Mouse (Mus musculus) heart, embryonic 14.5 days (tissue): ENCODE data around the gene Plekhh1. TPM values are rescaled to one million over a fixed set of nuclear protein-coding genes. Genes with fewer than 3 reads are reported as not detected.
A peak's percentile ranks its signal among the peaks of the same experiment; 100 is the strongest.

Source experiments
- ATAC-seq: fragments of 200-750 bp; cut with Nextera tagmentation; 2 replicates; pipeline ENCODE4 v1.8.0; 2017; ENCODE audit warnings: low read depth, moderate TSS enrichment; ENCODE audit not compliant: insufficient number of reproducible peaks, insufficient read depth, low FRiP score
- H3K27ac ChIP-seq, 2 experiments: fragments of 200-500 bp in 1 of 2; fragments of 300-500 bp in 1 of 2; sonication (generic) in 1 of 2; replicated peaks in 1 of 2; 2 replicates each; pipeline ENCODE4 v1.5.1; 2012 to 2014; ENCODE audit warnings: low read depth in 2 of 2, low read length in 2 of 2, control low read depth in 1 of 2, mild to moderate bottlenecking in 1 of 2, mixed read lengths in 1 of 2; ENCODE audit not compliant: control insufficient read depth in 1 of 2, insufficient read depth in 1 of 2
- H3K27me3 ChIP-seq: fragments of 300-500 bp; sonication (generic); 2 replicates; pipeline ENCODE4 v1.6.1; 2014; ENCODE audit warnings: mild to moderate bottlenecking, low read length, control low read depth; ENCODE audit not compliant: control insufficient read depth, insufficient read depth
- H3K36me3 ChIP-seq: fragments of 300-500 bp; sonication (generic); 2 replicates; pipeline ENCODE4 v1.6.1; 2014; ENCODE audit warnings: mild to moderate bottlenecking, control low read depth, low read length, mixed read lengths; ENCODE audit not compliant: control insufficient read depth, insufficient read depth
- H3K4me1 ChIP-seq, 2 experiments: fragments of 200-500 bp in 1 of 2; fragments of 300-500 bp in 1 of 2; sonication (generic) in 1 of 2; 2 replicates each; pipeline ENCODE4 v1.6.1; 2012 to 2014; ENCODE audit warnings: low read length in 2 of 2, control low read depth in 1 of 2, mixed read lengths in 1 of 2; ENCODE audit not compliant: control insufficient read depth in 2 of 2, insufficient read depth in 2 of 2
- H3K4me2 ChIP-seq: fragments of 300-500 bp; sonication (generic); 2 replicates; pipeline ENCODE4 v1.6.1; 2014; ENCODE audit warnings: mild to moderate bottlenecking, low read length
- H3K4me3 ChIP-seq, 2 experiments: fragments of 200-500 bp in 1 of 2; fragments of 300-500 bp in 1 of 2; sonication (generic) in 1 of 2; 2 replicates each; pipeline ENCODE4 v1.5.1; 2012 to 2014; ENCODE audit warnings: low read length in 2 of 2, mild to moderate bottlenecking in 2 of 2, control low read depth in 1 of 2, low read depth in 1 of 2, moderate library complexity in 1 of 2; ENCODE audit not compliant: control insufficient read depth in 1 of 2, insufficient read depth in 1 of 2
- H3K9ac ChIP-seq: fragments of 300-500 bp; sonication (generic); 2 replicates; pipeline ENCODE4 v1.6.1; 2014; ENCODE audit warnings: mild to moderate bottlenecking, low read length
- H3K9me3 ChIP-seq: fragments of 300-500 bp; sonication (generic); 2 replicates; pipeline ENCODE4 v1.6.1; 2016; ENCODE audit warnings: low read length, control low read depth; ENCODE audit not compliant: control insufficient read depth
- WGBS: fragments of 180-500 bp; shearing (Covaris S2); extraction: QIAGEN DNeasy Blood & Tissue Kit; methylation state at CpG from one replicate; pipeline ENCODE4 v1.1.7; 2014; 5-methylcytosine and 5-hydroxymethylcytosine counted together
- polyA plus RNA-seq: library from polyadenylated mRNA; unstranded; fragments of >200 nt; fragmentation: Nextera tagmentation; extraction: Ambion mirVana; gene quantifications from 2 replicates; pipeline ENCODE4 v1.2.1, GENCODE M21; 2014

Plekhh1 gene
- polyA plus RNA-seq, 1 experiment from 2014 or later, result 2.6 TPM

DNA sequence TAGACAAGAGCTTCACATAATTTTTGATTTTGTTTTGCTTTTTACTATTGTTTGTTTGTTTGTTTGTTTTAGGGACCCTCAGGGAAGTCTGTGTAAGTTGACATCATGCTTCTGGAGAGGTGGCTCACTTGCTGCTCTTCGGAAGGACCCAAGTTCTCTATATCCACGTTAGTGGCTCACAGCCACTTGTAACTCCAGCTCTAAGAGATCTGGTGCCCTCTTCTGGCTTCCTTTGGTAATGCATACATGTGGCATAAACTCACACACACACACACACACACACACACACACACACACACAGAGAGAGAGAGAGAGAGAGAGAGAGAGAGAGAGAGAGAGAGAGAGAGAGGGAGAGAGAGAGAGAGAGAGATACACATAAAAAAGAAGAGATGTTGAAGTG lies 75.6 kb downstream of the Plekhh1 start:
- H3K27ac ChIP-seq, result no peak overlapping the region
- no peaks in the 10 kb centered on the region for H3K36me3 ChIP-seq
- no peak overlapping the region for H3K4me3 ChIP-seq
- H3K9me3 ChIP-seq, result no peaks in the 10 kb centered on the region
- peaks cover 4 to 6% of the 10 kb centered on the region in 2 experiments; a peak in 1 of 4 replicates for H3K4me1 ChIP-seq
- ATAC-seq, result no peak
- H3K27me3 ChIP-seq, result no peaks in the 10 kb centered on the region
- no peak overlapping the region for H3K9ac ChIP-seq
- WGBS, result 65% methylated on average over 2 of the region's 2 CpGs
- H3K4me2 ChIP-seq, result no peak overlapping the region

DNA sequence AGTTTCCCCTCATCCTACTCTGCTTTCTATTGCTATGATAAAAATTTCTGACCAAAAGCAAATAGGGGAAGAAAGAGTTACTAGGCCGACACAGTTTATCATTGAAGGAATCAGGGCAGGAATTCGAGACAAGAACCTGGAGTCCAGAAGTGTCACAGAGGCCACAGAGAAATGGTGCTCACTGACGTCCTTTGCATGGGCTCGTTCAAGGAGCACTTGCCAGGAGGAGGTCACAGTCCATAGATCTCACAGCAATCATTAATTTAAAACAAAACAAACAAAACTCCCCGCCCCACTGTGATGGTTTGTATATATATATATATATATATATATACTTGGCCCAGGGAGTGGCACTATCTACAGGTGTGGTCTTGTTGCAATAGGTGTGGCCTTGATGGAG lies 76.3 kb downstream of the Plekhh1 start:
- peaks cover 4 to 6% of the 10 kb centered on the region in 2 experiments; a peak in 1 of 4 replicates for H3K4me1 ChIP-seq
- WGBS, result 76% methylated on average over 5 of the region's 5 CpGs

GRCm38 (mm10) chr12:79118991-79119390 lies 90.0 kb downstream of the Plekhh1 start:
- Histone ChIP-seq H3K4me1 (no peaks in the 10 kb centered on the region), H3K4me2 (no peak overlapping the region), H3K27me3 (no peaks in the 10 kb centered on the region), H3K27ac (no peak overlapping the region), H3K9me3 (no peaks in the 10 kb centered on the region), H3K9ac (no peak overlapping the region), H3K4me3 (no peak overlapping the region), H3K36me3 (no peaks in the 10 kb centered on the region)
- WGBS, result 80% methylated on average over 4 of the region's 4 CpGs
- no peak for ATAC-seq

More for the DNA sequence above, 76.3 kb downstream of the Plekhh1 start:
- no peaks in the 10 kb centered on the region for H3K27me3 ChIP-seq
- no peak overlapping the region for H3K27ac ChIP-seq
- H3K4me3 ChIP-seq, result no peak overlapping the region
- no peaks in the 10 kb centered on the region for H3K36me3 ChIP-seq
- no peaks in the 10 kb centered on the region for H3K9me3 ChIP-seq
- no peak overlapping the region for H3K9ac ChIP-seq
- H3K4me2 ChIP-seq, result no peak overlapping the region
- ATAC-seq, result no peak

- Histone ChIP-seq H3K27ac (no peak overlapping the region), H3K27me3 (no peaks in the 10 kb centered on the region), H3K36me3 (no peaks in the 10 kb centered on the region), H3K4me3 (no peak overlapping the region), H3K4me1 (no peaks in the 10 kb centered on the region), H3K9me3 (no peaks in the 10 kb centered on the region), H3K9ac (no peak overlapping the region), H3K4me2 (no peak overlapping the region)
- WGBS, result 35% methylated on average over 3 of the region's 3 CpGs
- ATAC-seq, result no peak
Measured at GRCm38 (mm10) chr12:79122820-79123219, 93.9 kb downstream of the Plekhh1 start.

DNA sequence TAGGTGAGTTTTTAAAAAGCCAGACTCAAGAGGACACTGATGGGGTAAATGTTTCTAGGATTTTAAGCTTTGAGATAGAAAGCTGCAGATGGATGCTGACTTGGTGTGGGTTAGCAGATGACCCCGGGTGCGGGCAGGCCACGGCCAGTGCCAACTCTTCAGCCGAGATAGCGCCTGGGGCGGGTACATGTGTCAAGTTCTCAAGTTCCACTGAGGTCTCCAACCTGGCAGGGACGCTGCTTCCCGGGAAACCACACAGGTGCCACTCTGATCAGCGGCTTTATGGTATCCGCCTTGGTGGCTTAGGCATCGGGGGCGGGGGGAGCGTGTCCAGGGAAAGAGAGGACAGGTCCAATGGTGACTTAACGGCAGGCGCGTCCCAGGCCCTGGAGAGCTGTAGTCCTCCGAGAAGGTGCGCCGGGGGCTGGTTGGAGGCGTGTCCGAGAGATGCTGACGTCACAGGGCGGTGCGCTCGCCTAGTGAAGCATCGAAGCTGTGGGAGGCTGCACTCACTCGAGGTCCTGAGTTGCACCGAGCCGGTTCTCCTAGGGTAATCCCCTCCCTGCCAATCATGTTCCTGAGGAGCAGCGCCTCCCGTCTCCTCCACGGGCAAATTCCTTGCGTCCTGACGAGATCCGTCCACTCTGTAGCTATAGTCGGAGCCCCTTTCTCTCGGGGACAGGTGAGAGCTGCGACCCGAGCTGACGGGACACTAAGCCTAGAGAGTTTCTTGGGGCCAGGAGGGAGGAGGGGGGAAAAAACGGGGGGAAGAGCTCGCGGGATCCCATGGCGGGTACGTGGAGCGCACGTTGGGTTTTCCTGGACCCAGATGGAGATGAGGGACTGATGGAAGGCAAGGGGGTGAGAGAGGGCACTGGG lies 101.6 kb downstream of the Plekhh1 start, which contains the start of gene Arg2:
TSS of gene Arg2 (plus strand) at position 479 of the 879 bp plus-strand sequence.
- Histone ChIP-seq H3K9me3 (no peaks in the 10 kb centered on the region), H3K36me3 (no peaks in the 10 kb centered on the region), H3K27me3 (peaks cover 31% of the 10 kb centered on the region), H3K27ac (no peak within 1 kb of the TSS), H3K4me3 (peak within 1 kb of the TSS; percentile 42 to 46), H3K4me2 (peak within 1 kb of the TSS; percentile 85), H3K4me1 (peaks cover 2 to 9% of the 10 kb centered on the region in 2 experiments; a peak in 3 of 4 replicates), H3K9ac (peak within 1 kb of the TSS; percentile 16)
- 1% methylated on average over 47 of the region's 47 CpGs for WGBS
- ATAC-seq, result no peak

Other genes starting within 250 kb of the Plekhh1 start
- 73.9 and 82.8 TPM in 2 replicates for gene Atp6v1d, start 167.5 kb upstream of the Plekhh1 start, polyA plus RNA-seq
- 131 and 139 TPM in 2 replicates for gene Eif2s1, start 167.3 kb upstream of the Plekhh1 start, polyA plus RNA-seq
- 2.1 and 2.5 TPM in 2 replicates for gene Plek2, start 122.2 kb upstream of the Plekhh1 start, polyA plus RNA-seq
- gene Tmem229b, start 21.5 kb upstream of the Plekhh1 start, polyA plus RNA-seq, result 1.8 and 2.2 TPM in 2 replicates
- 14.3 and 14.8 TPM in 2 replicates for gene Pigh, start 60.5 kb downstream of the Plekhh1 start, polyA plus RNA-seq
- 0.14 and 0.28 TPM in 2 replicates for gene Arg2, start 101.6 kb downstream of the Plekhh1 start, polyA plus RNA-seq
- gene Vti1b, start 143.5 kb downstream of the Plekhh1 start, polyA plus RNA-seq, result 88.9 and 89.1 TPM in 2 replicates
- 14.8 and 16.7 TPM in 2 replicates for gene Rdh11, start 163.1 kb downstream of the Plekhh1 start, polyA plus RNA-seq
- gene Rdh12, start 179.8 kb downstream of the Plekhh1 start, polyA plus RNA-seq, result 0.32 and 0.77 TPM in 2 replicates